Mouse (Mus musculus): ENCODE results near the gene Ripor3.

The Ripor3 gene

GRCm38 (mm10) chr2:168028376-168028775 lies 18.0 kb upstream of the Ripor3 start:
- no peak for DNase-seq

GRCm38 (mm10) chr2:168026467-168026866 lies 16.0 kb upstream of the Ripor3 start:
- no peak for DNase-seq

GRCm38 (mm10) chr2:168025882-168026281 lies 15.5 kb upstream of the Ripor3 start:
- DNase-seq: peak; percentile 51

- peak; percentile 89 for DNase-seq
These were observed 14.8 kb upstream of the Ripor3 start for GRCm38 (mm10) chr2:168025174-168025573.

- DNase-seq: no peak
These were observed 13.5 kb upstream of the Ripor3 start for GRCm38 (mm10) chr2:168023763-168024402.

- DNase-seq: peak; percentile 85
These were observed 8.8 kb upstream of the Ripor3 start for GRCm38 (mm10) chr2:168019201-168019715.

DNA sequence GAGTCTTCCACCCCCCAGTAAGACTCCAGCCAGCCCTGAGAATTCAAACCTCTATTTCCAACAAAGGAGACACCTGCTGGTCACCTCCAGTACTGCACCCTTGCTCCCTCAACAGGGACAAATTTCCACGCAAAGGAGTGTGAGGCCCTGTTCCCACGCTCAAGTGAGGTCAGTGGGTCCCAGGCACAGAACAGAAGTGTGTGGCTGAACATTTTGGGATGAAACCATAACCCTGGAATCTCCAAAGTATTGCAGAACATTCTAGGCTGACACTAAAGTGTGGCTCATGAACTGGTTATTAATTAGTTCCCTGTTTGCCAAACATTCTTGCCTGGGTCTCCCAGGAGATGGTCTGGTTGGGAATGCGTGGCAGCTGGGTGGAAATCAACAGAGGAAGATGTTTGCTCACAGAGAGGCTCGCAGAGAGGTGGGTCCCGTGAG lies 6.6 kb upstream of the Ripor3 start:
- peak; percentile 89 for DNase-seq

GRCm38 (mm10) chr2:168010893-168011292 lies 475 bp upstream of the Ripor3 start:
- DNase-seq: no peak

DNA sequence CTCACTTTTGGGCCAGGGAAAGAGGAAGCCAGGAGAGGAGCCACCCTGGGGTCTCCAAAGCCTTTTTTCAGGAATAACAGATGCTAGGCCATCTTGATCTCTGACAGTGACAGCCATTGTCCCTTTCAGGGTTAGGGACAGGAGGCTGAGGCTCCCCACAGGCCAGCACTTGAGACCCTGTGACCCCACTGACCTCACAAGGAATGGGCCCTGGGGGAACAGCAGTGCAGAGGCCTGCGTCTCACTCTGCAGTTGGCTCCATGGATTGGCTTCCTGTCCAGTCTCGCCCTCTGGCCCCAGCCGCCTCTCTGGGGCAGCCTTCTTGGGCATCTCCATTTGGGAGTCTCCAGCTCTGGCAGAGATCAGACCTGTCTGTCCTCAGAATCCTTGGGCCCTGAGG lies 2.3 kb downstream of the Ripor3 start:
- DNase-seq: no peak

DNA sequence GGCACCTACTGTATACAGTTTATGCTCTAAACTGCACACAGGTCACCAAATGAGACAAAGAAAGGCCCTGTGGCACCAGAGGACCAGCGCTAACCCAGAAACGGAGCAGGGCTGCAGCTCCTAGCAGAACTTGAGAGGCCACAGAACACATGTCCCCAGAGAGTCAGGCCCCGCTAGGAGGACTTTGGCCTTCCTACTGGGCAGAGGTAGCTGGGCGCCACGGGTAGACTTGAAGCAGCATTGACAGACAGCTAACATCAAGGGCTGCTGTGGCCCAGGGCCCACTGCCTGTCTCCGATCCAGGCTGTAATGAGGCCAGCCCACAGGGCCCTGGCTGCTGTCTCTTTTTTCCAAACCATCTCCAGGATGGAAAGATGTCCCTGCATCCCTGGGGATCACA lies 3.9 kb downstream of the Ripor3 start:
- no peak for DNase-seq

DNA sequence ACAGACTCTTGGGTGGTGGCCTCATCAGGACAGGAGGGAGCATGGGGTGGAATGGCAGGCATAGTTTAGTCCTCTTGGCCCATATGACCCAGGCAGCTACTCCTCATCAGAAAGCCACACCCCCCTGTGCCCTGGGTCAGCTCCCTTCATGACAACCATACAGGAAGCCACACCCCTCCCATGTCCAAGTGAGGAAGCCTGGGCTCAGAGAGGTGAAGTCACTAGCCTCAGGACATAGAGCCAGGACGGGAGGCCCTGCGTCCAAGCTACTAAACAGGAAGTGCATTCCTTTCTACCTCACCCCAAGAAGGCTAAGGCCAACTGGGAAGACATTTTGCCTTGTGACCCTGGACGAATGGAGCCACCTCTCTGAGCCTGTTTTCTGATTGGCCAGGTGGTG lies 4.8 kb downstream of the Ripor3 start:
- peak; percentile 65 for DNase-seq

- DNase-seq: no peak
These were observed 5.4 kb downstream of the Ripor3 start for GRCm38 (mm10) chr2:168005005-168005404.

GRCm38 (mm10) chr2:168004369-168004768 lies 6.0 kb downstream of the Ripor3 start:
- no peak for DNase-seq

GRCm38 (mm10) chr2:168003431-168003830 lies 7.0 kb downstream of the Ripor3 start:
- peak; percentile 67 for DNase-seq

DNA sequence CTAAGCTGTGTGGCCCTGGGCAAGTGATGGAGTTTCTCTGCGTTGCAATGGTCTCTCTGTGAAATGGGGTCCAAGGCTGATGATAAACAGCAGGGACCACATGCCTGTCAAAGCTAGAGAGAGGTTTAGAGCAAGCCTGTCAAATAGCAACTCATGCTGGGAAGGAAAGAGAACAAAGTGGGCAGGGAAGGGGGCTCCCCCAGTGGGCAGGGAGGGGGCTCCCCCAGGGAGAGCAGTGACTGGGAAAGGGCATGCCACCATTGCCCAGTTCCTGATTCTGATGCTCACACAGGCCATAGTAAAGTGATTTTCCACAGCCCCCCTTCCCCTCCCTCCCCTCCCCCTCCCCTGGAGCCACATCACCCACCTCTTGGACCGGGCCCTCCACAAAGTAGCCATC lies 7.5 kb downstream of the Ripor3 start:
- DNase-seq: no peak

GRCm38 (mm10) chr2:168002188-168002587 lies 8.2 kb downstream of the Ripor3 start:
- no peak for DNase-seq

DNA sequence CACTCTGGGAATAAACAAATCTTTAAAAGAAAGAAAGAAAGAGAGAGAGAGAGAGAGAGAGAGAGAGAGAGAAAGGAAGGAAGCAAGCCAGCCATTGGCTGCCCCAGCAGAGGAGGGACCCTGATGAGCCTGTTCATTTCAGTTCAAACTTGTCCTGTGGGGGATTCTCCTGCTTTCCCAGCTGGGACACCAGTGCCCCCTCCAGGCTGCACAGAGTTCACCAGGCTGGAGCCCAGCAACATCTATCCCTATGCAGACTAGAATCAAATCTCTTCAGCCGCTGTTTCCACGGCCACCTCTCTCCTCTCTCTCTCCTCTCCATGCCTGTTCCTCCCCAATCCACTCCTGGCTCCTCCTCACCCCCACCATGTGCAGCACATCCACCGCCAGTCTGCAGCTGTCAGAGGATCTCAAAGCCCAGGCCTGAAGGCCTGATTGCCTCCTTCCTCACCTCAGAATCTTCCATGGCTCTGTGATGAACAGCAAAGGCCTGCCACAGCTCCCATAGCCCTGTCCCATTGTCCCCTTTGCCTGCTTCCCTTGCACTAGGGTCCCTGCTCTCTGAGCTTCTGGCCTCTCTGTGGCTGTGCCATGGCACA lies 11.2 kb downstream of the Ripor3 start:
- DNase-seq: no peak

- no peak for DNase-seq
These were observed 12.9 kb downstream of the Ripor3 start for GRCm38 (mm10) chr2:167997562-167997961.

DNA sequence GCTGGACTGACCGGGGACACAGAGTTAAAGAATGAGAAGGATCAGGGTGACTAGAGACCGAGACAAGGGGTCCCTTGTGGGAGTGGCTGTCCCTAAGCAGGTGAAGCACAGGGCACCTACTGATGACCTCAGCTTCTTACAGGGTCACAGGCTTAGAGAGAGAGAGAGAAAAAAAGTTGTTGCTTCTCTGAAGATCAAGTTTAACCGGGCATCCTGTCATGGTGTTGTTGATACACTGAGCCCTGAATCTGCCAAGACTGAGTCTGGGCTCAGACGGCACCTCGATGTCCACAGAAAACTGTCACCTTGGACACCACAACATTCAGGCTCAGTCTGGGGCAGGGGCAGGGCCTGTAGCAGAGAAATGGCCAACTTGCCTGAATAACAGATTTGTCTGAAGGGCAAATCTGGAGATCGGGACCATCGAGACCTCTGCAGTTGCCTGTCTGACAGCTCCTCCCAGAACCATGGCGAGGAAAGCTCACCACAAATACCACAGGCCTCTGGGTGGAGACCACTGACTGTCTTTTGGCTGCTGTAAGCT lies 13.7 kb downstream of the Ripor3 start:
- no peak for DNase-seq

DNA sequence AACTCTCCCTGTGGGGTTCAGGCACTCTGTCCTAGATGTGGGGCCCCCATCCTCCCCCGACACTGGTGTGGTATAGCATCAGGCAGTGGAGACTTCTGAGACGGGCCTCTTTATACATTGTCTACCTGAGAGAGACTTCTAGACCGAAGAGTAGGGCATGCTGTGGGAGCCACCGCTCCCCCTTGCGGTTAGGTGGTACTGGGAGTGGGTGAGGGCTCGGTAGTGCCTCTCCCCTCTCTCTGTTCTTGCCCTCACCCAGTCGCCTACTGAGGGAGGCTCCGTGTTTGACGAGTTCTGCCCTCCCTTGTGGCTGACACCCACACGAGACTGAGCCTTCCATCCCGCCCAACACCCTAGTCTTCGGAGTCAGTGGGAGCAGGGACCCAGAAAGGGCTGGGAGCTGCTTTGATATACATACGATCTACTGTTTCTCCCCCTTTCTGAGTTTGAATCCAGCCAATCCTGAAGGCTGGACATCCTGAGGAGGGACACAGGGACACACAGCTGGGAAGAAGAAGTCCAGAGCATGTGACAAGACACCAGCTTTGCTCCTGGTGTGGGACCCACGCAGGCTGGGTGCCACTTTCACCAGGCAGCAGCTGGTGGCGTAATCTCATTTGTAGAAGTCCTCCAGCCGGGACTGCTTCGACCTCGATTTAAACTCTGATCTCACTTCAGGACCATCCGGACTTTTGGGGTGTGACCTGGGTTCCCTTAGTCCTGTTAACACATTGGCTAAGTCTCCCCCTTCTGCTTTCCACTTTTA lies 14.4 kb downstream of the Ripor3 start:
- no peak for DNase-seq

DNA sequence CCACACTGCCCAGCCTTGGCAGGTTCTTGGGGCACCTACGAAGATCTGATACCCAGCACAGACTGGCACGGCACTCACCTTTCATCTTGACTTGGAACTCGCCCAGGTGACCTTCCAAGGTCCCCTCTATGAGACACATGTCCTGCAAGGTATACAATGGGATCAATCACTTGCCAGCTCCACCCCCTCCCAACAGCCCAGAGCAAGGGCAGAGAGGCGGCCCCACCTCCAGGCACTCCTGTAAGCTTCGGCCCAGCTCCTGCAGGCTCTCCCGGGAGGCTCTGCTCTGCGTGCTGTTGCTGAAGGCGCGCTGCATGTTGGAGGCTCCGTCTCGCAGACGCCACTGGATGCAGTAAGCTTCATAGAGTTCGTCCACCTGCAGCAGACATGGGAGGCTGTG lies 17.2 kb downstream of the Ripor3 start:
- DNase-seq: no peak

- peak; percentile 78 for DNase-seq
These were observed 21.1 kb downstream of the Ripor3 start for GRCm38 (mm10) chr2:167989310-167989709.

DNA sequence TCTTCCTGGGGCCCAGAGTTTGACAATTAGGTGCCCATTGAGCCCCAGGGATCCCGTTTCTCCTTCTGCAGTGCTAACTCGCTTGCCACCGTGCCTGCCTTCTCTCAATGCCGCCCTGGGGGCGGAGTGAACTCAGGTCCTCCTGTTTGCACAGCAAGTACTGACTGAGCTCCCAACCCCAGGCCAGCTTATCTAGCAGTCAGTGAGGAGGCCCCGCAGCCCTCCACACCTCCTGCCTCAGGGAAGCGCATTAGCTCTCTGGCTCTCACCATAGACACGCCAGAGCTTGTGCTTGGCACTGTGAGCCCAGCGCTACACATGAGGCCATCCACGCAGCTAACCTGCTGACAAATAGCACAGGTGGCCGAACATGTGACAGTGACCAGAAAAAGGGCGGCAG lies 22.8 kb downstream of the Ripor3 start:
- no peak for DNase-seq

DNA sequence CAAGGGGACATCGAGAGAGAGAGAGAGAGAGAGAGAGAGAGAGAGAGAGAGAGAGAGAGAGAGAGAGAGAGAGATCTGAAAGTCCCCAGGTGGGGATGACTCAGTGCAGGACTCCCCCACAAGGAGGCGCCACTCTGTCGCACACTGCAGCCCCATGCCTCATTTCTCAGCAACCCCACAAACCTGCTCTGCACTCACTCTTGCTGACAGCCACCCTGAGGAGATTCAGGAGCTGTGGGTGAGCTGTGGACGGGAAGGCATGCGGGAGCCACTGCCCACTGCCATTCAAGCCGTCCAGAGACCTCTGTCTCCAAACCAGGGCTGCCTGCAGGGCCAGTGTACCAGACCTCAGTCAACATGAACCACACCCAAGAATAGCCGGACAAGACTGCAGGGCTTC lies 23.7 kb downstream of the Ripor3 start:
- DNase-seq: peak; percentile 69
